Mouse (Mus musculus) kidney, postnatal 14 days (tissue): Measurements from ENCODE around the gene Psmb3.
"Not testable (repeated sequence)": the region's sequence is repeated elsewhere in the genome, so short reads cannot be mapped to it uniquely, and the experiment has no call there.

ENCODE experiments used
- DNase-seq: peaks from one replicate; pipeline ENCODE4 v3.0.0; 2022; ENCODE audit warnings: mixed read lengths

Psmb3 gene

DNA sequence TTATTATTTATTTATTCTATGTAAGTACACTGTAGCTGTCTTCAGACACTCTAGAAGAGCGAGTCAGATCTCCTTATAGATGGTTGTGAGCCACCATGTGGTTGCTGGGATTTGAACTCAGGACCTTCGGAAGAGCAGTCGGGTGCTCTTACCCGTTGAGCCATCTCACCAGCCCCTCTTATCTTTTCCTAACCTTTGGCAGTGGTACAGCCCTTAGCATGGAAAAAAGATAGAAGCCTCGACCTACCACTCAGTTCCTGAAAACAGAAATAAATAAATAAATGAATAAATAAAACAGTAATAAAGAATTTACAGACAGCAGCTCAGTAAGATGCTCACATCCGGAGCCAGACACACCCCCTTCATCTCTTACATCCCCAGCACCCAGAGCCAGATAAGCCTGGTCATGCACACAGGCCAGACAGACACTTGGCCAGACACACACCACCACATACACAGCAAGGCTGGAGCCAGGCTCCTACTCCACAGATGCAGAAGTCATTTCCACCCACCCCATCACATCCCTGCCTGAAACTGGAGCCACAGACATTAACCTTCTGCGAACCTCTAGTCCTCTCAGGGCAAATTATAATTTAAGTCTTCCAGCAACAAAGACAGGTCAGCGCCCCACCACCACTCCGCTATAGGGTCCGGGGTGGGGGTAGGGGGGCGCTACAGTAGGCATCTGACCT, 5.9 kb upstream of the Psmb3 start:
- no peak for DNase-seq

GRCm38 (mm10) chr11:97697891-97698529, 5.2 kb upstream of the Psmb3 start:
- no peak for DNase-seq

DNA sequence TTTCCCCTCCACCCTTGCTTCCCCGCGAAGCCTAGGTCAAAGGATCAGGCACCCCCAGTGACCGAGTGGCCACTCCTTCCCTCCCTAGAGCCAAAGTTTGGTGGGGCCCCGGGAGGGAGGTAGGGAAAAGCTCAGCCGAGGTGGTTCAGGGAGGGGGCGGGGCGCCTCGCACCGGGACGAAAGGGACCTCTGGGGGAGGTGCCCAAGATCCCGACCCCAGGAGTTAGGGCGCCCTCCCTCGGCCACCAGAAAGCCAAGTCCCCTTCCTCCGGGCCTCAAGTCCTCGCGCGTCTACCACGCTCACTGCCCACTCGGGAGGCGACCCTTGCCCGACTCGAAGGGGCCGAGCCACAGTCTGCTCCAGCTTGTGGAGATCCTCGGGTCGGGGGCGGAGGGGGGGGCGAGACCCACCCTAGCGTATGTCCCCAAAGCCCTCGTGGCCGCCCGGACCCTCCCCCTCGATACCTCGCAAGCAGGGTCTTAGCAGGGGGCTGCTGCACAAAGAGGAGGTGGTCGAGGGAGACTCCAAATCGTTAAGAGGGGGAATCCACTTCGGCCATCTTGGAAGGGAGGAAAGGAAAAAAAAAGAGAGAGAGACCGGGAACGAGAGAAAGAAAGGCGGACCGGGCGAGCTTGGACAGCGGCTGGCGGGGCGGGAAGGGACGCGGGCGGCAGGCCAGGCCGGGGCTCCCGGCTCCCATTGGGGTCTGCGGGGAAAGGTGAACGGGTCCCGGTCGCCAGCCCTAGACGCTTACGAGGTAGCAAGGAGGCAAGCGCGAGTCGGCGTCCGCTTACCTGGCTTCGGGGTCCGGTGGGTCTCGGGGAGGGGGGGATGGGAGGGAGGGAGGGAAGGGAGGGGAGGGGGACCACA, 4.2 kb upstream of the Psmb3 start:
- DNase-seq, result peak; percentile 88

DNA sequence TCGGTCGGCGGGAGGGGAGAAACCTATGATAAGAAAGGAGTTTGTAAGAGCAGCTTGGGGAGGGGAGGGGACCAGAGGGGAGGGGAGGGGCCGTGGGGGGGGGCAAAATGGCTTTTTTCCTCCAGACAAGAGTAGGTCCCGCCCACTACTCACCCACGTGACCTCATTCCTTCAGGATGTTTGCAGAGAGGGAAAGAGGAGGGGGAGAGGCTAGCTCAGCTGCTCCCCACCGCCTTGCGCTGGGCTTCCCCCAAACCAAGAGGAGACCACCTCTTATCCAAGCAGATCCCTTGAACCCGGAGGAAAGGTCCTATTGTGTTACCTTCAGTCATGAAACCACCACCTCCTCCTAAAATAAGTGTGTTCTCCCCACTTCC, 3.6 kb upstream of the Psmb3 start:
- DNase-seq, result peak; percentile 95

GRCm38 (mm10) chr11:97700003-97700745, 3.0 kb upstream of the Psmb3 start, which contains the start of gene Pcgf2:
Gene Pcgf2, minus strand, starts transcription at chr11:97700497.
- DNase-seq, result peak; percentile 90

DNA sequence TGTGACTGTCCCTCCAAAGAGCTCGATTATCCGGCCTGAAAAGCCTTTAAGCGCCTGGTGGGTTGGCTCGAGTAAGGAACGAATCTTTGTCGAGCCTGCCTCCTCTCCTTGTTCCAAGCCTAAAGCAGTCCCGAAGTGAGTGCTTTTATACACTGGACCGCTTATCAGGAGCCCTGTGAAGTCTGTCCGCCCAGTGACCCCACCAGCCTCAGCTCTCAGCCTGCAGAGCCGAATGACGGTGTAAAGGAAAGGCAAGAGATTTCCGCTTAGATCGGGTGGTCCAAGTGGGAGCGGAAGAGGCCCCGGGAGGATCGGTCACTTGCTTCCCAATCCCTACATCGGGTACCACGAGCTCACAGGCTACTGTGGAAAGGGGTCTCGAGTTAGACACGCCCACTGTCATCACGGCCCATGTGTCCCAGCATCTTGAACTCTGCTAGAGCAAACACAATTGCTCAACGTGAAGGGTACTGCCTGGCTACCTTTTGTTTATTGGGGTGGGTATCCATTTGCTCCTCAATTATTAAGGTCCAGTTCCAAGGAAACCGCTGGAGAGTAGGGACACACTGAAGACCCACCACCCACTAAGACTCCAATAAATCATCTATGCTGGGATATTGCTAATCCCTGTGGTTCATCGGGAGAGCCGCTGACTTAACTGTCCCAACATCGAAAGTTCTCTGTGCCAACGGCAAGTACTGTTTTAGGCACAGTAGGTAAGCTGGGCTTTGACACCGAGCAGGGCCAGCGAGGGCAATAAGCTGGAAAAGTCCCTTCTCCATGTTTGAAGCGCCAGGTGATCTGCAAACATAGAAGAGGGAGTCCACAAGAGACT, 2.2 kb upstream of the Psmb3 start:
- DNase-seq, result peak; percentile 57

DNA sequence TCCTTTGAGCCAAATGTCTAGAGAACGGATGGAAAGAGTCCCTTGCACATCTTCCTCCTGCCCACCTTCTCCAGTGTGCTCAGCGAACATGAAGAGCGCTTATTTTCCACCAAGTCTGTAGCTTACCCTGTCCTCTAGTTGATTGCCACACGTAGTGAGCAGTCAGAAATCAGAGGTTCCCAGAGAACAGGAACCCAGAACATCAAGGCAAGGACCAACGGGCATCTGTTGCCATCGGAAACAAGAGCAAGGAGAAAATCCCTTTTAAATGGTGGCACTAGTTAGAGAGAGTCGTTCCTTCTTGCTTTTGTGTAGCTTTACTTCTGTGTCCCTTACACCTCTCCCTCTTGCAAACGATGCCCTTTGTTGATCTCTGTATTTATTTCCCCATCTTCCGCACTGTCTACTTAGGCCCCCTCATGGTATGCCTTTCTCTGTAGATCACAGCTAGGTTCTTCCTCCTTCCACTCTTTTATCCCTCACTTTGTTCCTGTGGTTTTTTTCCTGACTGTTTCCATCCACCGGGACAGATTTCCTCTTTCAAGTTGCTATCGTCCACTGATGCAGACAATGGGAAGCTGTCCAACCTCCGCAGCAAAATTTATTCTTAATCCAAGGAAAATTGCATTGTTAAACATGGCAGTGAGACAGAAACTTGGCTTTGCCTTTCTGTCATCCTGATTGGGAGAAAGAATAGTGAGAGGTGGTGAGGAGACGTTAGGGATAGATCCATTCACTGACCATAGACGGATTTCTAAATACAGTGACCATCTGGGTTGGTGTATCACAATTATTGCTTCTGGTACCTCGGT, 1.4 kb upstream of the Psmb3 start:
- no peak for DNase-seq

- DNase-seq, result peak; percentile 91
Measured at GRCm38 (mm10) chr11:97702393-97702745, 830 bp upstream of the Psmb3 start.

DNA sequence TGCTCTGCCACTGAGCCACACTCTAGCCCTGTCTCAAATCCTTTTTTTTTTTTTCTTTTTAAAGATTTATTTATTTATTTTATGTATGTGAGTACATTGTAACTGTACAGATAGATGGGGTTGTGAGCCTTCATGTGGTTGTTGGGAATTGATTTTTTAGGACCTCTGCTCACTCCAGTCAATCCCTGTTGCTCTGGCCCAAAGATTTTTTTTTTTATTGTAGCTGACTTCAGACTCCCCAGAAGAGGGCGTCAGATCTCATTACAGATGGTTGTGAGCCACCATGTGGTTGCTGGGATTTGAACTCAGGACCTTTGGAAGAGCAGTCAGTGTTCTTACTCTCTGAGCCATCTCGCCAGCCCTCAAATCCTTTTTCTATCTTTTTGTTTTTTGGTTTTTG, 6.9 kb downstream of the Psmb3 start:
- DNase-seq, result not testable (repeated sequence)

GRCm38 (mm10) chr11:97711200-97711900, 8.2 kb downstream of the Psmb3 start:
- no peak for DNase-seq

DNA sequence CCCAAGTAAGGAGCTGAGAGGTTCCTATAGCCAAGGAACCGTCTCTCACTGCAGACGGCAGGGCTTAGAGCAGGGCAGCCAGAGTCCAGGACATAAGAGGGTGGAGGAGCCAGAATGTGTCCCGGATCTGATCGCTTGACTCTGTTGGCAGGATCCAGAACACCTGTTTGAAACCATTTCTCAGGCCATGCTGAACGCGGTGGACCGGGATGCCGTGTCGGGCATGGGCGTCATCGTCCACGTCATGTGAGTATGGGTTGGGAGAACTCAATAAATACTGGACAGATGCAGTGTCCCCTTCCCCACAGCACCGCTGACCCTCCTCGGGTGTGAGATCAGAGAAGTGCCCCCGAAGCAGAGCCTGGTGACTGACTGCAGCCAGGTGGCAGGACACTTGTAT, 9.1 kb downstream of the Psmb3 start:
- DNase-seq, result no peak

DNA sequence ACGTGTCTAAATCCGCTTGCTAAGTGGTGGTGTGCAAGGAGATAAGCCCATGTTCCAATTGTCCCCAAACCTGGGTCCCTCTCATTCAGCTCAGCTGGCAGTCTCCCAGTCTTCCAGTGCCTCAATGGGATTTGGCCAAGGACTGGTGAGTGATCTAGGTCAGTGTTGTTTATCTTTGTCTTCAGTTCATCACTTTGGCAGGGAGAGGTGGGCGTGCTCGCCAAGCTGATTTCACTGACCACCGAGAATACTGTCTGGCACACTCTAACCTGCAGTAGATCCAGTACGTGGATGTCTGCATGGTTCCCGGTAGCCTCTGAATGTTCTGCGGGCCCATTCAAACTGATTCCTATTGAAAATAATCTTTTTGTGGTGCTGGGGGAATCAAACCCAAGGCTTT, 10.7 kb downstream of the Psmb3 start:
- DNase-seq, result no peak

GRCm38 (mm10) chr11:97714356-97714755, 11.2 kb downstream of the Psmb3 start:
- DNase-seq, result no peak

- no peak for DNase-seq
Measured at GRCm38 (mm10) chr11:97714784-97715760, 11.9 kb downstream of the Psmb3 start.

DNA sequence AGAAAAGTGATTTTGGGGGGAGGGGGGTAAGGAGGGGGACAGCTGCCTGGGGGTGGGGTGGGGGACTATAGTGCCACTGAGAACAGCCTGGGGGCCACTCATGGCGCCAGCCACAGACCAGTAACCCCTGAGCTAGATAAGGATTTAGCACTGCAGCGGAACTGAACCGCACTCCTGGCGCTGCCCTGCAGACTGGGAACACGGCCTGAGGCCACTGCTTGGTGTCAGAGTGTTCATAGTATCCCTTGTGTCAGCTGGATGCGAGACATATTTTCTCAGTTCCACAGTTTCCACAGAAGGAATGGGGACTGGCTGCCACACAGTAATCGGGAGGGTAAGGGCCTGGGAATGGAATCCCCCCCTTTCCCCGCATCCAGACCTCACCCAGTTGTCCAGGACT, 12.8 kb downstream of the Psmb3 start:
- DNase-seq, result no peak

DNA sequence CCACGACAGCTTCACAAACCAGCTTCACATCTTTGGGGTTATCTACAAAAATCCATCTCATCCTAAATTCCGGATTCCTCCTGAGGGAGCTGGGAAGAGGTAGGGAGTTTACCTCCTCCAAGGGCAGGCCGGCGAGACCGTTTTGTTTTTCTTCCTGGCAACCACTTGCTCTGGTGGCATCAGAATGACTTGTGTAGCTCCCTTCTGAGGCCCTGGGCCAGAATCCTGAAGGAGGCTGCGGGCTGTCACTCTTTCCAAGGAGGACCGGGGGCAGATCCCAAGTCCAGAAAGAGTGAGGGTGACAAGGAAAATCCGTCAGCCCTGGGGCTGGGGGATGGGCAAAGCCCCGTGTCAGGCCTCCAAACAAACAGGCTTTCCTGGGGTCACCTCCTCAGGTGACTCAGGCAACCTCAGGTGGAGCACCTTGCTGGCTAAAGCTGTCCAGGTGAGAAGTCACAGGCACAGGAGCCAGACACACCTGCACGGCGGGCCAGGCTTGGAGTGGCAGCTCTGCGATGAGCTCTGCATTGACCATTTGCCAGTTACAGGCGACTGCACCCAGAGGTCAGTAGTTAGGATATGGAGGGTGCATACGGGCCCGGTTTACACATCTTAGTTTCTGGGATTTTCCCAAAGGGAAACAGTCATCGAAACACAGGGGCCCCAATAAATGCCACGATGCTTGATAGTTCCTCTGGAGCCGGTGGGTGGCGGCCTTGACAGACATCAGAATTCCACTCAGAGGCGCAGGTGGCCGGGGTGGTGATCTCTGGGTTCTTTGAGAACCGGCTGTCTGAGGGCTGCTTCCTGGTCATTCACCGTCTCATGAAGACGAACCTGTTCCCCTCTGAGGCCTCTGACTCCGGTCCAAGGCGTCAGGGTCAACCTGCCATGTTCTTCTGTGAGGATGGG, 14.4 kb downstream of the Psmb3 start:
- no peak for DNase-seq

DNA sequence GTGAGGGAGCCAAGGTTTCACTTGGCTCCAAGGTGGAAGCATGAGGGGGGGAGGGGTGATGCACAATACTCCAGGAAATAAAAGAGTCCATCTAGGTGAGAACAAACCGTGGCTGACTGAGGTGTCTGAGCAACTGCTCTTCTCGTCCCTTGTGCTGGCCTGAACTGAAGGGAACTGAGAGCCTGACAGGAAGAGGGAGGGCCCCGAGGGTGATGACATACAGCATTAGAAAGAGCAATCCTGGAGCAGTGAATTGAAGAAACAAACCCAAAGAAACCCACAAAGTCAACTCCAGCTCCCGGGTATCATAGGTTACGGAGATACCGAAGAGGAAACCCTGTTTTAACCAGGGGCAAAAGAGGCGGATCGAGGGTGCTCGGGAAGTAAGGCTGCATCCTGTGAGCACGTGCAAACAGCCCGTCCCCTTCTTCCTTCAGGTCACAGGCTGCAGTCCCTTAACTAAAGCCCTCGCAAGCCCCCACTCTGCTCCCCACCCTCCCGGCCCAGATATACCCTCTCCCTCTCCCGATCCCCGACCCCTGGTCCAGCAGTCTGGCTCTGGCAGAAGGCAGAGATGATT, 15.2 kb downstream of the Psmb3 start:
- DNase-seq, result no peak

- DNase-seq, result no peak
Measured at GRCm38 (mm10) chr11:97719041-97719440, 15.8 kb downstream of the Psmb3 start.
